Mouse (Mus musculus) heart, embryonic 10.5 days (tissue): Measurements from ENCODE around the gene Mmp11. TPM values are rescaled to one million over a fixed set of nuclear protein-coding genes. Genes with fewer than 3 reads are reported as not detected.
A peak's percentile ranks its signal among the peaks of the same experiment; 100 is the strongest.

ENCODE experiments used
- DNase-seq: peaks from one replicate; pipeline ENCODE4 v3.0.0-alpha.2; 2017; ENCODE audit warnings: low spot score
- H3K27ac ChIP-seq: fragments of 300-500 bp; sonication (generic); 2 replicates; pipeline ENCODE4 v1.5.1; 2016; ENCODE audit warnings: mild to moderate bottlenecking
- H3K27me3 ChIP-seq: fragments of 300-500 bp; sonication (generic); 2 replicates; pipeline ENCODE4 v1.6.1; 2016; ENCODE audit warnings: mild to moderate bottlenecking; ENCODE audit not compliant: poor library complexity, insufficient read depth, severe bottlenecking
- H3K36me3 ChIP-seq: fragments of 300-500 bp; sonication (generic); 2 replicates; pipeline ENCODE4 v1.6.1; 2016; ENCODE audit warnings: mild to moderate bottlenecking, moderate library complexity
- H3K4me1 ChIP-seq: fragments of 300-500 bp; sonication (generic); 2 replicates; pipeline ENCODE4 v1.6.1; 2016; ENCODE audit warnings: mild to moderate bottlenecking
- H3K4me3 ChIP-seq: fragments of 300-500 bp; sonication (generic); 2 replicates; pipeline ENCODE4 v1.5.1; 2016; ENCODE audit warnings: mild to moderate bottlenecking, moderate library complexity
- H3K9me3 ChIP-seq: fragments of 300-500 bp; sonication (generic); 2 replicates; pipeline ENCODE4 v1.6.1; 2016; ENCODE audit warnings: mild to moderate bottlenecking, moderate library complexity
- WGBS: fragments of 180-500 bp; shearing (Covaris S2); methylation state at CpG from one replicate; pipeline ENCODE4 v1.1.7; 2016; 5-methylcytosine and 5-hydroxymethylcytosine counted together
- polyA plus RNA-seq: library from polyadenylated mRNA; unstranded; fragments of >200 nt; fragmentation: Nextera tagmentation; extraction: Ambion mirVana; gene quantifications from 2 replicates; pipeline ENCODE4 v1.2.1, GENCODE M21; 2016

Gene Mmp11
- 19.4 and 39.0 TPM in 2 replicates for polyA plus RNA-seq

GRCm38 (mm10) chr10:75935680-75936541 lies at the start of gene Mmp11:
Gene Mmp11 (minus strand): TSS chr10:75936496.
- H3K27me3 ChIP-seq: peaks cover 59% of the 10 kb centered on the region
- peaks cover 69% of the 10 kb centered on the region for H3K4me1 ChIP-seq
- H3K36me3 ChIP-seq: 0 out of 2 replicates have a peak, but pooled peaks cover 2% of the 10 kb centered on the region
- peak; percentile 95 for DNase-seq
- H3K9me3 ChIP-seq: no peaks in the 10 kb centered on the region
- H3K27ac ChIP-seq: peak within 1 kb of the TSS; percentile 94
- 1% methylated on average over 51 of the region's 51 CpGs for WGBS
- H3K4me3 ChIP-seq: peak within 1 kb of the TSS; percentile 85

- no peaks in the 10 kb centered on the region for H3K27me3 ChIP-seq
- H3K9me3 ChIP-seq: no peaks in the 10 kb centered on the region
- H3K27ac ChIP-seq: no peak overlapping the region
- H3K36me3 ChIP-seq: no peaks in the 10 kb centered on the region
- WGBS: 84% methylated on average over 3 of the region's 3 CpGs
- no peaks in the 10 kb centered on the region for H3K4me1 ChIP-seq
- DNase-seq: no peak
- H3K4me3 ChIP-seq: no peak overlapping the region
Measured at GRCm38 (mm10) chr10:75979432-75979831, 43.1 kb upstream of the Mmp11 start.

- H3K27ac ChIP-seq: no peak overlapping the region
- 86% methylated on average over 5 of the region's 5 CpGs for WGBS
- H3K4me3 ChIP-seq: no peak overlapping the region
- H3K27me3 ChIP-seq: no peaks in the 10 kb centered on the region
- no peaks in the 10 kb centered on the region for H3K36me3 ChIP-seq
- H3K9me3 ChIP-seq: no peaks in the 10 kb centered on the region
- DNase-seq: no peak
- no peaks in the 10 kb centered on the region for H3K4me1 ChIP-seq
Measured at GRCm38 (mm10) chr10:75978835-75979157, 42.5 kb upstream of the Mmp11 start.

- no peak overlapping the region for H3K27ac ChIP-seq
- DNase-seq: no peak
Measured at GRCm38 (mm10) chr10:75978119-75978834, 42.0 kb upstream of the Mmp11 start.

GRCm38 (mm10) chr10:75975216-75975615 lies 38.9 kb upstream of the Mmp11 start:
- Histone ChIP-seq H3K27ac (no peak overlapping the region), H3K4me1 (no peaks in the 10 kb centered on the region), H3K36me3 (no peaks in the 10 kb centered on the region), H3K4me3 (no peak overlapping the region), H3K27me3 (no peaks in the 10 kb centered on the region), H3K9me3 (0 out of 2 replicates have a peak, but pooled peaks cover 2% of the 10 kb centered on the region)
- WGBS: 71% methylated on average over 5 of the region's 5 CpGs
- no peak for DNase-seq

More at GRCm38 (mm10) chr10:75978119-75978834, 42.0 kb upstream of the Mmp11 start:
- H3K4me1 ChIP-seq: no peaks in the 10 kb centered on the region
- 38% methylated on average over 10 of the region's 10 CpGs for WGBS
- H3K9me3 ChIP-seq: no peaks in the 10 kb centered on the region
- H3K36me3 ChIP-seq: no peaks in the 10 kb centered on the region
- no peaks in the 10 kb centered on the region for H3K27me3 ChIP-seq
- H3K4me3 ChIP-seq: no peak overlapping the region

- Histone ChIP-seq H3K4me1 (no peaks in the 10 kb centered on the region), H3K9me3 (0 out of 2 replicates have a peak, but pooled peaks cover 2% of the 10 kb centered on the region), H3K27me3 (no peaks in the 10 kb centered on the region), H3K4me3 (no peak overlapping the region), H3K27ac (no peak overlapping the region), H3K36me3 (no peaks in the 10 kb centered on the region)
- no peak for DNase-seq
- WGBS: 84% methylated on average over 10 of the region's 10 CpGs
Measured at GRCm38 (mm10) chr10:75973846-75974245, 37.5 kb upstream of the Mmp11 start.

GRCm38 (mm10) chr10:75954381-75954811 lies 18.1 kb upstream of the Mmp11 start, which contains the start of gene Gm5134:
Gene Gm5134 (plus strand): TSS chr10:75954514.
- DNase-seq: no peak

GRCm38 (mm10) chr10:75951424-75952050 lies 15.2 kb upstream of the Mmp11 start:
- Histone ChIP-seq H3K36me3 (no peaks in the 10 kb centered on the region), H3K4me3 (peak overlapping the region; percentile 70), H3K9me3 (no peaks in the 10 kb centered on the region), H3K27ac (peak overlapping the region; percentile 77; the same call in 1 of the 2 replicates), H3K4me1 (peaks cover 18% of the 10 kb centered on the region), H3K27me3 (peaks cover 28% of the 10 kb centered on the region)
- 3% methylated on average over 13 of the region's 13 CpGs for WGBS
- no peak for DNase-seq

More at GRCm38 (mm10) chr10:75954381-75954811, 18.1 kb upstream of the Mmp11 start, which contains the start of gene Gm5134:
- Histone ChIP-seq H3K27me3 (peaks cover 22% of the 10 kb centered on the region), H3K36me3 (no peaks in the 10 kb centered on the region), H3K27ac (peak within 1 kb of the TSS; percentile 48; the same call in 1 of the 2 replicates), H3K4me1 (peaks cover 18% of the 10 kb centered on the region), H3K9me3 (no peaks in the 10 kb centered on the region), H3K4me3 (peak within 1 kb of the TSS; percentile 45)
- WGBS: 22% methylated on average over 20 of the region's 20 CpGs

- 1% methylated on average over 23 of the region's 23 CpGs for WGBS
- no peak for DNase-seq
- H3K27me3 ChIP-seq: peaks cover 28% of the 10 kb centered on the region
- no peaks in the 10 kb centered on the region for H3K9me3 ChIP-seq
- H3K36me3 ChIP-seq: no peaks in the 10 kb centered on the region
- peak overlapping the region; percentile 77 for H3K27ac ChIP-seq
- H3K4me1 ChIP-seq: peaks cover 18% of the 10 kb centered on the region
- peak overlapping the region; percentile 70 for H3K4me3 ChIP-seq
Measured at GRCm38 (mm10) chr10:75950791-75951210, 14.5 kb upstream of the Mmp11 start.

GRCm38 (mm10) chr10:75949053-75950045 lies 13.1 kb upstream of the Mmp11 start:
- 76% methylated on average over 22 of the region's 22 CpGs for WGBS
- H3K4me3 ChIP-seq: no peak overlapping the region
- H3K27me3 ChIP-seq: peaks cover 28% of the 10 kb centered on the region
- no peak for DNase-seq
- H3K9me3 ChIP-seq: no peaks in the 10 kb centered on the region
- peaks cover 14% of the 10 kb centered on the region for H3K4me1 ChIP-seq
- H3K27ac ChIP-seq: no peak overlapping the region
- no peaks in the 10 kb centered on the region for H3K36me3 ChIP-seq

GRCm38 (mm10) chr10:75948079-75948478 lies 11.8 kb upstream of the Mmp11 start:
- no peaks in the 10 kb centered on the region for H3K9me3 ChIP-seq
- WGBS: 76% methylated on average over 5 of the region's 5 CpGs
- no peak for DNase-seq
- no peak overlapping the region for H3K4me3 ChIP-seq
- peaks cover 25% of the 10 kb centered on the region for H3K27me3 ChIP-seq
- H3K36me3 ChIP-seq: no peaks in the 10 kb centered on the region
- no peak overlapping the region for H3K27ac ChIP-seq
- H3K4me1 ChIP-seq: peaks cover 11% of the 10 kb centered on the region

GRCm38 (mm10) chr10:75945896-75946295 lies 9.6 kb upstream of the Mmp11 start:
- Histone ChIP-seq H3K36me3 (no peaks in the 10 kb centered on the region), H3K27me3 (peaks cover 19% of the 10 kb centered on the region), H3K4me3 (no peak overlapping the region), H3K27ac (no peak overlapping the region), H3K9me3 (no peaks in the 10 kb centered on the region), H3K4me1 (peaks cover 6% of the 10 kb centered on the region)
- WGBS: 78% methylated on average over 7 of the region's 7 CpGs
- no peak for DNase-seq
